Mouse (Mus musculus): ENCODE results near the gene Dusp11. TPM values are rescaled to one million over a fixed set of nuclear protein-coding genes. Genes with fewer than 3 reads are reported as not detected.
A peak's percentile ranks its signal among the peaks of the same experiment; 100 is the strongest.
"Not testable (repeated sequence)": the region's sequence is repeated elsewhere in the genome, so short reads cannot be mapped to it uniquely, and the experiment has no call there.

The Dusp11 gene
- polyA plus RNA-seq, 1 experiment from 2014 or later, result 56.1 TPM

DNA sequence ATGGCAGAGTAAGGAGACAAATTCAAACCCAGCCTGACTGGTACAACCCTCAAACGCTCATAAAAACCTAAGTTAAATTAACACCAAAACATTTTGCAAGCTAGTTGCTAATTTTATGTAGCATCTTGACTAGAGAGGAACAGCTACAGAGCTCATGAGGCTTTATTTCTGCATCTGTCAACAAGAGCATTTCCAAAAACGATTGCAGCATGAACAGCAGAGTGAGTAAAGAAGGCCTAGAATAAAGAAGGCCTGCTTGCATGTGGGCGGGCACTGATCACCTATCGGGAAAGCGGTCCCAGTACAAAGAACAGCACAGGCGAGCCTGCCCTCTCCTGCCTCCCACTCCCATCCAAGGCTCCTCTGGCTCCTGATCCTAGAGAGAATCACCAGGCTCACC, 12.9 kb downstream of the Dusp11 start:
- H3K9ac ChIP-seq (ENCODE audit: low read length), result no peak overlapping the region
- DNase-seq (ENCODE audit: low spot score) (no peak), ATAC-seq (replicated peaks; ENCODE audit: low FRiP score) (no peak)
- whole genome bisulfite sequencing, result 84% methylated on average over 6 of the region's 6 CpGs
- H3K9me3 ChIP-seq (ENCODE audit: control insufficient read depth, low read length), result no peaks in the 10 kb centered on the region
- H3K36me3 ChIP-seq (ENCODE audit: control insufficient read depth, insufficient read depth, low read length), result peaks cover 8% of the 10 kb centered on the region; the same call in 1 of the 2 replicates
- H3K4me2 ChIP-seq (ENCODE audit: low read depth, low read length, severe bottlenecking), result no peak overlapping the region
- no peaks in the 10 kb centered on the region for H3K4me1 ChIP-seq (replicated peaks; ENCODE audit: control insufficient read depth, insufficient read depth, low read length)
- H3K27ac ChIP-seq (ENCODE audit: low read depth, low read length), result no peak overlapping the region
- H3K27me3 ChIP-seq (ENCODE audit: control insufficient read depth, insufficient read depth, low read length), result no peaks in the 10 kb centered on the region
- H3K4me3 ChIP-seq (ENCODE audit: low read depth, low read length), result no peak overlapping the region

DNA sequence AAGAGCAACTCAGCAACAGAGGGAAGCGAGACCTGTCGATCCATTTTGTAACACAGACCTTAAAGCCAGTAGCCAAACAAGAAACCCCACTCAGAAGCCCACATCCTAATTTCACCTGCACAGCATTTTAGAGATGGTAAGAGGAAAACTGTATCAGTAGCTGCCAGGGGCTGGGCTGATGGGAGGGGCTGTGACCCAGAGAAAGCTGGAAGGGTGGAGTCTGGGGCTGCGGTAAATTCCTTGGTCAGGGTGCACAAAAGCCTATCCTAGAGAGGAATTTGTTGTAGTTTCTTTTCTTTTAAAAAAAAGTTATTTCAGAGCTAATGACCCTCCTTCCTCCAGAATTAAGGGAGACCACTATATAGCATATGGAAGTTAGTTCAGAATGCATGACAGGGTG, 19.0 kb downstream of the Dusp11 start:
- ATAC-seq (replicated peaks; ENCODE audit: low FRiP score) (no peak), DNase-seq (ENCODE audit: low spot score) (no peak)
- Histone ChIP-seq H3K27me3 (ENCODE audit: control insufficient read depth, insufficient read depth, low read length) (no peaks in the 10 kb centered on the region), H3K36me3 (ENCODE audit: control insufficient read depth, insufficient read depth, low read length) (peaks cover 6% of the 10 kb centered on the region; the same call in 1 of the 2 replicates), H3K9me3 (ENCODE audit: control insufficient read depth, low read length) (no peaks in the 10 kb centered on the region), H3K4me1 (replicated peaks; ENCODE audit: control insufficient read depth, insufficient read depth, low read length) (no peaks in the 10 kb centered on the region; the same call in 1 of the 2 replicates), H3K9ac (ENCODE audit: low read length) (no peak overlapping the region), H3K4me3 (ENCODE audit: low read depth, low read length) (no peak overlapping the region), H3K27ac (ENCODE audit: low read depth, low read length) (no peak overlapping the region), H3K4me2 (ENCODE audit: low read depth, low read length, severe bottlenecking) (no peak overlapping the region)
- 92% methylated on average over 3 of the region's 3 CpGs for WGBS

DNA sequence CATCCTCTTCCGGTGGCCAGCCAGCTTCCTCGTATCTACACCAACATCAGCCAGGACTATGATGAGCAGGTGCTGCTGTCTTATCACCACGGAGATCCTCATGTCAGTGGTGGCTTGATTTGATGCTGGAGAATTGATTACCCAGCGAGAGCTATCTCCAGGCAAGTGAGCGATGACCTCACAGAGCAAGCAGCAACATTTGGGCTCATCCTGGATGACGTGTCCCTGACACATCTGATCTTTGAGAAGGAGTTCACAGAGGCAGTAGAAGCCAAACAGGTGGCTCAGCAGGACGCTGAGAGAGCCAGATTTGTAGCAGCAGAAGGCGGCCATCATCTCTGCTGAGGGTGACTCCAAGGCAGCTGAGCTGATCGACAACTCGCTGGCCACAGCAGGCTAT, 22.8 kb downstream of the Dusp11 start:
- H3K27ac ChIP-seq (ENCODE audit: low read depth, low read length), result no peak overlapping the region
- H3K27me3 ChIP-seq (ENCODE audit: control insufficient read depth, insufficient read depth, low read length), result no peaks in the 10 kb centered on the region
- no peak overlapping the region for H3K4me2 ChIP-seq (ENCODE audit: low read depth, low read length, severe bottlenecking)
- no peak overlapping the region for H3K4me3 ChIP-seq (ENCODE audit: low read depth, low read length)
- ATAC-seq (replicated peaks; ENCODE audit: low FRiP score), result no peak
- H3K36me3 ChIP-seq (ENCODE audit: control insufficient read depth, insufficient read depth, low read length), result no peaks in the 10 kb centered on the region; the same call in 1 of the 2 replicates
- WGBS, result 85% methylated on average over 10 of the region's 10 CpGs
- H3K9me3 ChIP-seq (ENCODE audit: control insufficient read depth, low read length), result no peaks in the 10 kb centered on the region
- no peak for DNase-seq (ENCODE audit: low spot score)
- no peak overlapping the region for H3K9ac ChIP-seq (ENCODE audit: low read length)
- no peaks in the 10 kb centered on the region; the same call in 1 of the 2 replicates for H3K4me1 ChIP-seq (replicated peaks; ENCODE audit: control insufficient read depth, insufficient read depth, low read length)

DNA sequence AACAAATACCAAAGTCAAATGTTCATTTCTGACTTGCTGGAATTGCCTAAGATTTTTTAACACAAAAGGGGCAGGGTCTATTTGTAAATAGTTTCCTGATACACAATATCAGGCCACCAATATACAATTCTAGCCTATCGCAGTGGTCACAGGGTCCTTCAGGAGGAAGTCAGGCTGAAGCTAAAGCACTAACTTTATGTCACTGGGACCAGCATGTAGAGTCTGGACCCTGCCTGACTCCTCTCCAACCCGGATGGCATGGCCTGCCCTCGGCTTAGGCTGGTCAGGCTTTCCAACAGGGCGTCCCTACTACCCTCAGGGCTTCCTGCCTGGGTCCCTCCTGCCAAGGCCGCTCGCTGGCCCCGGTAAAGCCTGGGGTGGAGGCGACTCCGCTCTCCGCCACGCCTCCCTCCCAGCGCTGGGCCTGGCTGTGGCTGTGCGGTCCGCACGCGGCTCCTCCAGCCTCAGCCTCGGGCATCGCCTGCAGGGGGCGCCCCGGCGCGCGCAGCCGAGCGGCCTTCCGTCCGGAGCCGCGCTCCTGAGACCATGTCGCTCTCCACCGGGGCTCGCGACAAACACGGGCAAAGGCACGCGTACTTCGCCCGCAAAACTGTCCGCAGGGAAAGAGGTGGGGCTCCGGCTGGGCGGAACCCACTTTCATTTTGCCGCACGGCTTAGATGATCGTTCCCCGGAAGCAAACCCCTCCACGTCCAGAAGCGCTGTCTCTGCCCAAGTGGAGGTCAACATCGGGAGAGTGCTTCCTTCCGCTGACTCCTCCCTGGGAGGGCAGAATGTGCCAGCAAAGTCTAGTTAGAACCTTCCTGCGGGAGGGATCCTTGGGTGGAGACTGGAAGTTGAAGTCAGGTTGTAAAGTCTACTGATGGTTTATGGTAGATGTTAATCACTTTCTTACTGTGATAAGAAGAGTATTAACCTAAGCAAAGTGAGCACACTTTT, 24.7 kb downstream of the Dusp11 start:
- 1% methylated on average over 49 of the region's 50 CpGs for WGBS

DNA sequence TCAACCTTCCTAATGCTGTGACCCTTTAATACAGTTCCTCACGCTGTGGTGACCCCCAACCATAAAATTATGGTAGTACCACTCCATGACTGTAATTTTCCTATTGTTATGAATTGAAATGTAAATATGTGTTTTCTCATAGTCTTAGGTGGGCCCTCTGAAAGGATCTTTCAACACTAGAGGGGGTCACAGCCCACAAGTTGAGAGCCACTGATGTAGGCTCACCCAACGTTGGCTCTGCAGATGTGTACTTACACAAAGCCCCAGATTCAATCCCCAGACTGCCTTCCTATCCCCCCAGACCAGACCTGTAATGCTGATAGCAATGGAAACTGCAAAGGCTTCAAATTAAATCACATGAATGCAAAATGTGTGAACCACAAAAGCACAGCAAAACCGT, 25.8 kb downstream of the Dusp11 start:
- WGBS, result 69% methylated on average over 3 of the region's 3 CpGs
- no peak for DNase-seq (ENCODE audit: low spot score)
- no peak for ATAC-seq (replicated peaks; ENCODE audit: low FRiP score)

More for the DNA sequence above, 24.7 kb downstream of the Dusp11 start:
- Histone ChIP-seq H3K4me3 (ENCODE audit: low read depth, low read length) (peak overlapping the region; percentile 36), H3K9ac (ENCODE audit: low read length) (peak overlapping the region; percentile 51; the same call in 1 of the 2 replicates), H3K4me2 (ENCODE audit: low read depth, low read length, severe bottlenecking) (peak overlapping the region; percentile 54)
- H3K4me1 ChIP-seq (replicated peaks; ENCODE audit: control insufficient read depth, insufficient read depth, low read length); H3K27me3 ChIP-seq (ENCODE audit: control insufficient read depth, insufficient read depth, low read length); H3K36me3 ChIP-seq (ENCODE audit: control insufficient read depth, insufficient read depth, low read length); H3K9me3 ChIP-seq (ENCODE audit: control insufficient read depth, low read length); H3K27ac ChIP-seq (ENCODE audit: low read depth, low read length): not testable (repeated sequence)
- ATAC-seq (replicated peaks; ENCODE audit: low FRiP score), result peak; percentile 96
- DNase-seq (ENCODE audit: low spot score), result peak; percentile 86

DNA sequence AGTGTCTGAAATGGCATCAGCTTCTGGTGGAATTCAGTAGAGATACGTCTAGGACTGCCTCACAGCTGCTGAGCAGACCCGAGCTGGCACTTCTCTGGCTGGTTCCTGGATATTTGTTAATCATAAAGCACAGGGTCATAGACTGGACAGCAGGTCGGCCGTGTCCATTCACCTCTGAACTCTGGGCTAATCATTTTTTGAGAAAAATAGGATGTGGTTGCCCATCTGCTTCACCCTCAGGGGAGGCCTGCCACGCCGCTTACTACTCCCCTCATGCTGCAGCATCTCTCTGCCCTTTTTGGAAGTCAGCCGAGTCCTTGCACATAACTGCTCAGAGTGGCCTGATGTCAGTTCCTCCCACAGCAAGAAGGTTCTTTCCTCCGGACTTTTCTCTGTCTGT, 27.4 kb downstream of the Dusp11 start:
- Histone ChIP-seq H3K27ac (ENCODE audit: low read depth, low read length) (no peak overlapping the region), H3K4me2 (ENCODE audit: low read depth, low read length, severe bottlenecking) (no peak overlapping the region), H3K36me3 (ENCODE audit: control insufficient read depth, insufficient read depth, low read length) (no peaks in the 10 kb centered on the region), H3K9ac (ENCODE audit: low read length) (no peak overlapping the region), H3K4me1 (replicated peaks; ENCODE audit: control insufficient read depth, insufficient read depth, low read length) (no peaks in the 10 kb centered on the region; the same call in 1 of the 2 replicates), H3K27me3 (ENCODE audit: control insufficient read depth, insufficient read depth, low read length) (no peaks in the 10 kb centered on the region), H3K9me3 (ENCODE audit: control insufficient read depth, low read length) (no peaks in the 10 kb centered on the region), H3K4me3 (ENCODE audit: low read depth, low read length) (no peak overlapping the region)
- DNase-seq (ENCODE audit: low spot score) (no peak), ATAC-seq (replicated peaks; ENCODE audit: low FRiP score) (no peak)
- WGBS, result 87% methylated on average over 8 of the region's 8 CpGs

More for the DNA sequence above, 25.8 kb downstream of the Dusp11 start:
- no peak overlapping the region for H3K27ac ChIP-seq (ENCODE audit: low read depth, low read length)
- no peaks in the 10 kb centered on the region; the same call in 1 of the 2 replicates for H3K4me1 ChIP-seq (replicated peaks; ENCODE audit: control insufficient read depth, insufficient read depth, low read length)
- H3K36me3 ChIP-seq (ENCODE audit: control insufficient read depth, insufficient read depth, low read length), result no peaks in the 10 kb centered on the region
- no peak overlapping the region for H3K4me3 ChIP-seq (ENCODE audit: low read depth, low read length)
- H3K9me3 ChIP-seq (ENCODE audit: control insufficient read depth, low read length), result no peaks in the 10 kb centered on the region
- H3K9ac ChIP-seq (ENCODE audit: low read length), result no peak overlapping the region
- no peaks in the 10 kb centered on the region for H3K27me3 ChIP-seq (ENCODE audit: control insufficient read depth, insufficient read depth, low read length)
- H3K4me2 ChIP-seq (ENCODE audit: low read depth, low read length, severe bottlenecking), result no peak overlapping the region

DNA sequence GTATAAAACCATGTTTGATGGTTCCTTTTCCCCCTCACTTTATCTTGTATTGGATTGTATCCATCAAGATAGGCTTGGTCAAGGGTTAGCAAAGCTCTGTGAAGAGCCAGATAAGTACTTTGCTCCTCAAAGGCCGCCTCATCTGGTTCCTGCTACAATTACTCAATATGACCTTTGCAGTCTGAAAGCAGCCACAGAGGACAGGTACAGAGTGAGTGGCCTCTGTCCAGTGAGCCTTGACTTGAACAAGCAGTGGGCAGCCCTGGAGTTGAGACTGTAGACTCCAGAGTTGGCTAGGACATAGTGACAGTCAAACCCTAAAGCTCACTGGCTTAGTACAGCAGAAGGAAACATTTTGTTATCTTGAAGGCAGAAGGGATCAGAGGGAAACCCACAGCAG, 32.2 kb downstream of the Dusp11 start:
- peaks cover 4% of the 10 kb centered on the region for H3K36me3 ChIP-seq (ENCODE audit: control insufficient read depth, insufficient read depth, low read length)
- DNase-seq (ENCODE audit: low spot score) (no peak), ATAC-seq (replicated peaks; ENCODE audit: low FRiP score) (no peak)

DNA sequence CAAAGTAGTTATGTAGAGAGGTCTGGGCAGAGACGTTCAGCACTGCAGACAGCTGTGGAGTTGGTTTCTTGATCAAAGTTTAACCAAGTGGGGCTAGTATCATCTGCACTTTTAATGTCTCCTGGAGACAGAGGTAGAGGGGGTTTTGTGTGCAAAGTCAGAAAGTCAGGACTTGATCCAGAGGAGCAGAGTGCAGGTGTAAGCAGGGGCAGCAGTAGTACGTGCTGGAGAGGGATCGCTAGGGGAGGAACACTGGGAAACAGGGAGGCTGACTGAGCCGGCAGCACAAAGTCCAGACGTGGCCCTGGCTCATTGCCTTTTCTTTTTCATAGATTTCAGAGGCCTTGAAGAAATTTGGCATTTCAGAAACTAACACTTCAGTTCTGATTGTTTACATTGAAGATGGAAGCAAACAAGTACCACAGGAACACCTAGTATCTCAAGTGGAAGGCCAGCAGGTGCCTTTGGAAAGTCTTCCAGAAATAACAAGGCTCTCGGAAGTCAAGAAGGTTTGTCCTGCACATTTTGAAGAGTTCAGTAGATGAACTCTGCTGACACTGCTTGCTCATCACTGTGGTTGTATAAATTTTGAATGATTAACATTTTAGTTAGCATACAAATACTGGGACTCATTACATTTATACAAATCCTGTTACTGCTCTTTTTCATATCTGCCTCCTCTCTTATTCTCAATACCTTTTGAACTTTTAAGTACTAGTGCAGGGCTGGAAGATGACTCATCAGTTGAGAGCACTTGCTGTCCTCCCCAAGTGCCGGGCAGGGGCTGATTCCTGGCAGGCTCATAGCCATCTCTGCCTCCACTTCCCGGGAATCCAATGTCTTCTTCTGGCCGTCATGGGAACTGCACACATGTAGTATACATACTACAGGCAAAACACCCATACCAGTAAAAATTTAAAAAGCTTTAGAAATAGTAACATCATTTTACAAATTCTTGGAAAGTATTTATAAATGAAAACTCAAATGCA, 33.7 kb downstream of the Dusp11 start:
- H3K36me3 ChIP-seq (ENCODE audit: control insufficient read depth, insufficient read depth, low read length), result peaks cover 4% of the 10 kb centered on the region
- no peak for ATAC-seq (replicated peaks; ENCODE audit: low FRiP score)

More for the DNA sequence above, 32.2 kb downstream of the Dusp11 start:
- Histone ChIP-seq H3K27me3 (ENCODE audit: control insufficient read depth, insufficient read depth, low read length) (no peaks in the 10 kb centered on the region), H3K27ac (ENCODE audit: low read depth, low read length) (no peak overlapping the region), H3K4me1 (replicated peaks; ENCODE audit: control insufficient read depth, insufficient read depth, low read length) (no peaks in the 10 kb centered on the region), H3K4me2 (ENCODE audit: low read depth, low read length, severe bottlenecking) (no peak overlapping the region), H3K9ac (ENCODE audit: low read length) (no peak overlapping the region), H3K9me3 (ENCODE audit: control insufficient read depth, low read length) (no peaks in the 10 kb centered on the region), H3K4me3 (ENCODE audit: low read depth, low read length) (no peak overlapping the region)
- WGBS, result 87% methylated on average over 1 of the region's 1 CpGs

More for the DNA sequence above, 33.7 kb downstream of the Dusp11 start:
- H3K27ac ChIP-seq (ENCODE audit: low read depth, low read length), result no peak overlapping the region
- no peak for DNase-seq (ENCODE audit: low spot score)
- H3K9ac ChIP-seq (ENCODE audit: low read length), result no peak overlapping the region
- no peaks in the 10 kb centered on the region for H3K9me3 ChIP-seq (ENCODE audit: control insufficient read depth, low read length)
- 89% methylated on average over 9 of the region's 9 CpGs for WGBS
- no peaks in the 10 kb centered on the region for H3K27me3 ChIP-seq (ENCODE audit: control insufficient read depth, insufficient read depth, low read length)
- no peaks in the 10 kb centered on the region for H3K4me1 ChIP-seq (replicated peaks; ENCODE audit: control insufficient read depth, insufficient read depth, low read length)
- no peak overlapping the region for H3K4me3 ChIP-seq (ENCODE audit: low read depth, low read length)
- H3K4me2 ChIP-seq (ENCODE audit: low read depth, low read length, severe bottlenecking), result no peak overlapping the region

Data from forebrain, embryonic 11.5 days (tissue).